Mouse (Mus musculus): Measurements from ENCODE around the gene Ehmt2.
A peak's percentile ranks its signal among the peaks of the same experiment; 100 is the strongest.

Ehmt2 gene

DNA sequence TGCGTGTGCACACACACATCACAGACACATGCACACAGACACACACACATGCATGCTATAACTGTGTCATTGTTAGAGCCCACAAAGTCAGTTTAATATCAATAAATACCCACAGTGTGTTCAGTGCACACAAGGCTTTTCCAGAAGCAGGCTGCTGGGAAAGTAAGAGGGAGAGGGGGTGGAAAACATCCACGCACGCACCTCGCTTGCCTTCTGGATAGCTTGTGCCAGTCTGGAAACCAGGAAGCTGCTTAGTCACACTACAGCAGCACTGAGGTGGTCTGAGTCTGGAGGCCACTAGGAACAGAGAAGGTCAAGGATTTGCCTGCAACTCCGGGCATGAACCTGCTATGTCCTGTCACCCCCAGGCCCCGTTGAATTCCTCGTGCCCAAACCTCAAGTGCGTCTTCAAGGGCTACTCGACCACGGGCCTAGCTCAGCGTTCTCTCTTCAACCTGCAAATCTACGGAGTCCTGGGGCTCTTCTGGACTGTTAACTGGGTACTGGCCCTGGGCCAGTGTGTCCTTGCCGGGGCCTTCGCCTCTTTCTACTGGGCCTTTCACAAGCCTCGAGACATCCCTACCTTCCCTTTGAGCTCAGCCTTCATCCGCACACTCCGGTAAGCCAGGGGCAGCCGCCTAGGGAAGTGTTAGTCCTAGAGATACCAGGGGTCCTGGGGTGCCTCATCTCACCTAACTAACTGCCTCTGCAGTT is 29.2 kb downstream of the Ehmt2 start:
- DNase-seq (ENCODE audit: low read depth): no peak

DNA sequence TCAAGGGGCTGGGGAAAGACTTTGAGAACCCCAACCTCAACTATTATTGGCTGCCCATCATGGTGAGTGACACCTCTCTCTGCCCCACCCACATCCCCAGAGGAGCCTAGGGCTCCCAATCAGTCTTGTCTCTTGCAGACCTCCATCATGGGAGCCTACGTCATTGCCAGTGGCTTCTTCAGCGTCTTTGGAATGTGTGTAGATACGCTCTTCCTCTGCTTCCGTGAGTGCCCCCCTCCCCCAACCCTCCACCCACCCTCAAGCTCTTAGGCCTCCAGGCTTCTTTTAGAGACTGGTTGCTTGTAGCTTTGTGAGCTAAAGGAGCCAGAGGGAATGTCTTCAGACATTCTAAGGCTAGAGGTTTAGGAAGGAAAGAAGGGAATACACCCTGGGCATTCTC is 30.6 kb downstream of the Ehmt2 start:
- DNase-seq (ENCODE audit: low read depth): no peak

DNA sequence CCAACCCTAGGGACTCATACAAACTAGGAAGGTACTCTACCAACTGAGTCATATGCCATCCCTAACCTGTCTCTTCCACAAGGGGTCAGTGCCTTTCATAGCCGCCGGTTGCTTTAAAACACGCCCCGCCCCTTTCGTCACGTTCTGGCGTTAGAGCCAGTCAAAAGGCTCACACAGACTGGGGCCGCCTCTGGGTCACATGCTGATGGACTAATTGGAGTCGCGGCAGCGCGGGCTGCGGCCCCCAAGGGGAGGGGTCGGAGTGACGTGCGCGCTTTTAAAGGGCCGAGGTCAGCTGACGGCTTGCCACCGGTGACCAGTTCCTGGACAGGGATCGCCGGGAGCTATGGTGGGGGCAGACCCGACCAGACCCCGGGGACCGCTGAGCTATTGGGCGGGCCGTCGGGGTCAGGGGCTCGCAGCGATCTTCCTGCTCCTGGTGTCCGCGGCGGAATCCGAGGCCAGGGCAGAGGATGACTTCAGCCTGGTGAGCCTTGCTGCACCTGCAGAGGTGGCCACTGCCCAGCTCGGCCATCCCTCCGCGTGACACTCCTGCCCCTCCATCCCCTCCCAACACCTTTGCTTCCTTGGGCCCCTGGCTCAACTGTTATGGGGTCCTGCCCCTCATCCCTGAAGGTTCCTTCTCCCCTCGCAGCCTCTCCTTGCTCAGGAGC is 32.9 kb downstream of the Ehmt2 start, which contains the start of gene Neu1:
TSS of gene Neu1 (plus strand) at position 193 of the 674 bp plus-strand sequence.
- peak; percentile 99 for DNase-seq (ENCODE audit: low read depth)

DNA sequence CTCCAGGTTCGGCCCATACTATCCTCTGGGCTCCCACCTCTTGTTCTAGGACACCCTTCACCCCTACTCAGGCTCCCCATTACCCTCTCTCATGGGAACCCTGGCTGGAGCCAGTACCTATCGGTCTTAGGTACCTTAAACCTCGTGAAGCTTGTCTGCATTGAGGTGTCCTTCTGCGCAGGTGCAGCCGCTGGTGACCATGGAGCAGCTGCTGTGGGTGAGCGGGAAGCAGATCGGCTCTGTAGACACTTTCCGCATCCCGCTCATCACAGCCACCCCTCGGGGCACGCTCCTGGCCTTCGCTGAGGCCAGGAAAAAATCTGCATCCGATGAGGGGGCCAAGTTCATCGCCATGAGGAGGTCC is 33.4 kb downstream of the Ehmt2 start:
- no peak for DNase-seq (ENCODE audit: low read depth)

DNA sequence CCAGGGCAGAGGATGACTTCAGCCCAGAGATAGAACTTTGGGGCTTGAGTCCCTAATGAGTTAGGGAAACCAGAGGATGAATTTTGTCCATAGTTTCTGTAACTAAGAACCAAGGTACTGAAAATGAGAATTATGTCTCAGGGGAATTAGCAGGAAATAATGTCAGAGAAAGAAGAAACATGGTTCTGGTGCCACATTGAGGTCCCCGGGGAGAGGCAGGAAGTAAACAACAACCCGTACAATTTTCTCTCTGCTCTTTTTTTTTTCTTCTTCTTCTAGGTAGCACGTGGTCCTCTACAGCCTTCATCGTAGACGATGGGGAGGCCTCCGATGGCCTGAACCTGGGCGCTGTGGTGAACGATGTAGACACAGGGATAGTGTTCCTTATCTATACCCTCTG is 34.0 kb downstream of the Ehmt2 start:
- no peak for DNase-seq (ENCODE audit: low read depth)

DNA sequence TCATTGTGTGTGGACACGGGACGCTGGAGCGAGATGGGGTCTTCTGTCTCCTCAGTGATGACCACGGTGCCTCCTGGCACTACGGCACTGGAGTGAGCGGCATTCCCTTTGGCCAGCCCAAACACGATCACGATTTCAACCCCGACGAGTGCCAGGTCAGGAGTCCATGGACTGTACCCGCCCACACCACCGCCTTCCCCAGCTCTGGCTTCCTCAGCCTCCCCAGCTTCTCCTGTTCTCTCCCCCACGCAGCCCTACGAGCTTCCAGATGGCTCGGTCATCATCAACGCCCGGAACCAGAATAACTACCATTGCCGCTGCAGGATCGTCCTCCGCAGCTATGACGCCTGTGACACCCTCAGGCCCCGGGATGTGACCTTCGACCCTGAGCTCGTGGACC is 35.8 kb downstream of the Ehmt2 start:
- DNase-seq (ENCODE audit: low read depth): no peak

DNA sequence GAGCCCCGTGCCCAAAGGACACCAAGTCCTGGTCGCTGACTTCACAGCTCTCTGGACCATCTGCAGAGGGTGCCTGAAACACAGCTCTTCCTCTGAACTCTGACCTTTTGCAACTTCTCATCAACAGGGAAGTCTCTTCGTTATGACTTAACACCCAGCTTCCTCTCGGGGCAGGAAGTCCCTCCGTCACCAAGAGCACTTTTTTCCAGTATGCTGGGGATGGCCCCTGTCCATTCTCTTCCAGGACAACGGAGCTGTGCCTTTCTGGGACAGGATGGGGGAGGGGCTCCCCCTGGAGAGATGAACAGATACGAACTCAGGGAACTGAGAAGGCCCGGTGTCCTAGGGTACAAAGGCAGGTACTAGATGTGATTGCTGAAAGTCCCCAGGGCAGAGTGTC is 36.6 kb downstream of the Ehmt2 start:
- peak; percentile 47 for DNase-seq (ENCODE audit: low read depth)

DNA sequence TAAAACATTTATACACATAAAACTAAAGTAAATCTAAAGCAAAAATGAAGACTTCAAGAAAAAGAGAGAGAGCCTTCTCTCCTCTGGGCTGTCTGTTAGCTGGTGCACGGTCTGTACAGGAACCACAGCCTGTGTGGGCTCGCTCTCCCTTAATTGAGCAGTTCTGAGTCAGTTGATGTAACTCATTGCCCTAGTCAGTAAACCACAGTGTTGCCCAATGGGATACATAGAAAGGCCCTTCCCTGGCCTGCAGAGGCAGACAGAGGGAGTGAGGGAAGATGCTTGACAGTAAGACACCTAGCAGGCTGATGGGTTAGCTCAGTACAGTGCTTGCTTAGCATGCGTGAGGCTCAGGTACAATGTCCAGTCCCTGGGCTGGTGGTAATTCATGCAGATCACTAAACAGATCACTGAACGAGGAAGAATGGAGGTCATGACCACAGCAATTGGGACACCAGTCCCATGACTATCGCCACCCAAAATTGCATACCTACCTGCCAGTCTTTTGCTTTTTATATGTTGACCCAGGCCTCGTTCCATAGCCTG is 39.8 kb downstream of the Ehmt2 start:
- peak; percentile 78 for DNase-seq (ENCODE audit: low read depth)

DNA sequence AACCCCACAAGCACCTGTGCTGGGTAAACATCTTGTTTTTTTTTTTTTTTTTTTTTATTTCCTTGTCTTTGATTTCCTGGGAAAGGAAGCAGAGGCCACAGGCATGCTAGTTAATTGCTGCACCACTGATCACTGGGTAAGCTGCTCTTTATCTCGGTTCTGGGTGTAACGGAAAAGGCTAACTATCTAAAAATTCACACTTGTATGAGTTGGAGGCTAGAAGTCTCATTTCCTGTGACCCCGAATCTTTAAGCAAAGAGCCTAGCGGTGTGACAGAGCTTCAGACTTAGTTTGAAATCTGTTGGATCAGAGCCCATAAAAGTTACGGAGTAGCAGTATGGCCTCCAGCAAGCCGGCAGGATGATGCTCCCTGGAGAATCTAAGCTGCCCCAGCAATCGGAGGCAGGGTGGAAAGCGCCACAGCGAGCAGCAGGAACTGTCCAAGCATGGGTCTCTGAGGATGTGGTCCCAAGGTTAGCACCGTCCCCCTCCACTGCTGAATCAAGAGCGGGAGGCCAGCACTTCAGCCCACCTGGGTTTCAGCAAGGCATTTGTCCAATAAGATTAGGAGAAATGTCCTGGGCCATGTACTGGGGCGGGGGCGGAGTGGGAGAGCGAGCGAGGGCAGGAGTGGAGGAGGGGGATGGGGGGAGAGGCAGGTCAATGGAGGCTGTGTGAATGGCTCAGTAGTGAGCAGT is 43.2 kb downstream of the Ehmt2 start:
- DNase-seq (ENCODE audit: low read depth): peak; percentile 20

DNA sequence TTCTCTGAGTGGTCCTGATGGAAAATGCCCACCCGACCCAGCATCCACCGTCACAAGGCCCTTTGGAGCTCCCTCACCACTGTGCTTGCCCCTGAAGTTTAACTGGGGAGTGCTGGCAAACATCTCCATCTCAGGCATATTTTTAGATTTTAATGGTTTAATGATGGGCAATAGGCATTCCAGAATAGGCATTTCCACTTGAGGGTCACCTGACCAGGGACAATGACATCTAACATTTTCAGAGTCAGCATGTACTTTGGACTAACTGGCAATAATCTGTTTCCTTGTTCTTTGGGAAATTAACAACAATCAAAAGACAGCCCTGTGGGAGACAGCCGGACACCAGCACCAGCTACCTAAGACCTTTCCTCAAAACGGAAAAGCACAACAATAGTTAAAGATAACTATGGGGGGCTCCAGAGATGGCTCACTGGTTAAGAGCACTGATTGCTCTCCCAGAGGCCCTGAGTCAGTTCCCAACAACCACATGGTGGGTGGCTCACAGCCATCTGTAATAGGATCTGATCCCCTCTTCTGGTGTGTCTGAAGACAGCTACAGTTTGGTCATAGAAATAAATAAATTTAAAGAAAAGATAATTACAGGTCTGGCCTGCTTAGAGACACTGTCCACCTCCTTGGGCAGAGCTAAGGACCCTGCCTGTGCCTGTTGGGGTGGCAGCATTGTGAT is 45.0 kb downstream of the Ehmt2 start:
- DNase-seq (ENCODE audit: low read depth): no peak

DNA sequence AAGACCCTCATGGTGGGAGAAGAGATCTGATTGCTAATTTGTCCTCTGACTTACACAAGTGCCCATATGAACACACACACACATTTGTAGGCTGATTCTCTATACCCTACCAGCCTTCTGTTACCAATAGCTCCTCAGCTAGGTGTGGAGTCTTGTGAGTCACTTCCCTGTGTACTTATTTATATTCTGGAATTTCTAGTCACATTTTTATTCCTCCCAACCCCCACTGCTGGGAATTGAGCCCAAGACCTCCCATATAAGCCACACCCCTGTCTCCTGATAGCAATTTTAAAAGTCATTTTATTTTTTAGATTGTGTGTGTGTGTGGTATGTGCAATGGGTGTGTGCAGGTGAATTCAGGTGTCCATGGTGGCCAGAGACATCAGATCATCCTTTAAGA is 46.1 kb downstream of the Ehmt2 start:
- no peak for DNase-seq (ENCODE audit: low read depth)

DNA sequence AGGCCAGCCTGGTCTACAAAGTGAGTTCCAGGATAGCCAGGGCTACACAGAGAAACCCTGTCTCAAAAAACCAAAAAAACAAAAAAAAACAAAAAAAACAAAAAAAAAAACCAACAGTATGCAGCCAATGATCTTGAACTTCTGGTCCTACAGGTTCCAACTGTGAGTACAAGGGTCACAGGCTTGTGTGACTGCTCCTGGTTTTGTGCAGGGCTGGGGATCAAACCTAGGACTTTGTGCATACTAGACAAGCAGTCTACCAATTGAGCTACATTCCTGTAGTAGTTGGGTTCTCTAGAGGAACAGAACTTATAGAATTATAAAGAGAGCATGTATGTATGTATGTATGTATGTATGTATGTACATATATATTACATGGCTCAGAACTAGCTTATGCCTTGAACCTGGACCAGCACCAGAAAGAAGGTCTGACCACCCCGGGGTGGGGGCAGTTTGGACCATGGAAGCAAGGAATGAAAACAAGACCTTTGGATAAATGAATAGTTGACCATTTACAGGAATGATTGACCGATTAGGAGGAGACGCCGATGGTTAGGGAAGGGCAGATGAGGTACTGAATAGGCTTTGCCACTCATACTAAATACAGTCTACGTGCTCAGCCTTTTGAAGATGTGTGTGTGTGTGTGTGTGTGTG is 48.3 kb downstream of the Ehmt2 start:
- DNase-seq (ENCODE audit: low read depth): no peak

DNA sequence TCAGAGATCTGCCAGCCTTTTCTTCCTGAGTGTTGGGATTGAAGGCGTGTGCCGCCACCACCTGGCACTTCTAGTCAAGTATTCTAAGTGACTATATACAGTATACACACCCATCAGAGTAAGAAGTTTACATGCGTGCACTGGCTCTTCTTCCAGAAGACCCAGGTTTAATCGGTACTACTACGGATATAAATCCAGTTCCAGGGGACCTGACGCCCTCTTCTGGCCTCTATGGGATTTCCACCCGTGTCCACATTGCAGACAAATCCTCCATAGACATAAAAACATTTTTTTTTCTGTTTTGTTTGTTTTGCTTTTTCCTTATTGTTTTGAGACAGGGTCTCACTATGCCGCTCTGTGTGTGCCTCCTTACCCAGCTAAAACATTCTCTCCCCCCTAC is 49.3 kb downstream of the Ehmt2 start:
- DNase-seq (ENCODE audit: low read depth): peak; percentile 73

DNA sequence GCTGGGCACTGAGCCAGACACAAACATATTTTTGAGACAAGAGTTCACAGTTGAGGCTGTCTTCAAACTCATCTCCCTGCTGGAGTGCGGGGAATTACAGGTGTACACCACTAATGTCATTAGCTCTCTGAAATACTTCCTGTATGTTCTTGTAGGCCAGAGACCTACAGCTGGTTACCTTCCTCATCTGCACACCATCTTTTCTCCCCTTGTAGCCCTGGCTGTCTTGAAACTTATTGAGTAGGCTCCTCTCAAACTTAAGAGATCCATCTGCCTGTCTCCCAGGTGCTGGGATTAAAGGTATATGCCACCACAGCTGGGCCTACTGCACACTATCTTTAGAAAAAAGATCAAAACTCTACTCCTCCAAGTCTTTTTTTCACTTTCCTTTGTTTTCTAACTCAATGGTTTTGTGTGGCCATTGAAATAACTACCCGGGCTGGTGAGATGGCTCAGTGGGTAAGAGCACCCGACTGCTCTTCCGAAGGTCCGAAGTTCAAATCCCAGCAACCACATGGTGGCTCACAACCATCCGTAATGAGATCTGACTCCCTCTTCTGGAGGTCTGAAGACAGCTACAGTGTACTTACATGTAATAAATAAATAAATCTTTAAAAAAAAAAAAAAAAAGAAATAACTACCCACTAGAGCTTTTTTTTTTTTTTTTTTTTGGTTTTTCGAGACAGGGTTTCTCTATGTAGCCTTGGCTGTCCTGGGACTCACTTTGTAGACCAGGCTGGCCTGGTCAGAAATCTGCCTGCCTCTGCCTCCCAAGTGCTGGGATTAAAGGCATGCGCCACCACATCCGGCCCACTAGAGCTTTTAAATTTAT is 50.7 kb downstream of the Ehmt2 start:
- peak; percentile 60 for DNase-seq (ENCODE audit: low read depth)

DNA sequence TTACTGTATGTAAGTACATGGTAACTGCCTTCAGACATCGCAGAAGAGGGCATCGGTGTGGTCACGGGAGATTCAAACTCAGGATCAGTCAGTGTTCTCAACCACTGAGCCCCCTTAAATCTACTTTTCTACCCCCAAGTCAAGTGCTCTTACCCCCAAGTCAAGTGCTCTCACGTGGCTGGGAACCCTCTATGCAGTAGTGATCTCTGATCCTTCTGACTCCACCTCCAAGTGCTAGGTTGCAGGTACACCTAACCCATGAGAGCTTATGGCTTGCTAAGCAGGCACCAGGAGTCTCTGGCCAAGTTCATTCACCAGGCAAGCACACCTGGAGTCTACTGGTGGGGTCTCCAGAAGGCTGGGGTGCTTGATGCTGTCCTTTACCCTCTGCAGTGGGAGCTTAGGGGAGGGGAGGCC is 51.3 kb downstream of the Ehmt2 start:
- peak; percentile 75 for DNase-seq (ENCODE audit: low read depth)

DNA sequence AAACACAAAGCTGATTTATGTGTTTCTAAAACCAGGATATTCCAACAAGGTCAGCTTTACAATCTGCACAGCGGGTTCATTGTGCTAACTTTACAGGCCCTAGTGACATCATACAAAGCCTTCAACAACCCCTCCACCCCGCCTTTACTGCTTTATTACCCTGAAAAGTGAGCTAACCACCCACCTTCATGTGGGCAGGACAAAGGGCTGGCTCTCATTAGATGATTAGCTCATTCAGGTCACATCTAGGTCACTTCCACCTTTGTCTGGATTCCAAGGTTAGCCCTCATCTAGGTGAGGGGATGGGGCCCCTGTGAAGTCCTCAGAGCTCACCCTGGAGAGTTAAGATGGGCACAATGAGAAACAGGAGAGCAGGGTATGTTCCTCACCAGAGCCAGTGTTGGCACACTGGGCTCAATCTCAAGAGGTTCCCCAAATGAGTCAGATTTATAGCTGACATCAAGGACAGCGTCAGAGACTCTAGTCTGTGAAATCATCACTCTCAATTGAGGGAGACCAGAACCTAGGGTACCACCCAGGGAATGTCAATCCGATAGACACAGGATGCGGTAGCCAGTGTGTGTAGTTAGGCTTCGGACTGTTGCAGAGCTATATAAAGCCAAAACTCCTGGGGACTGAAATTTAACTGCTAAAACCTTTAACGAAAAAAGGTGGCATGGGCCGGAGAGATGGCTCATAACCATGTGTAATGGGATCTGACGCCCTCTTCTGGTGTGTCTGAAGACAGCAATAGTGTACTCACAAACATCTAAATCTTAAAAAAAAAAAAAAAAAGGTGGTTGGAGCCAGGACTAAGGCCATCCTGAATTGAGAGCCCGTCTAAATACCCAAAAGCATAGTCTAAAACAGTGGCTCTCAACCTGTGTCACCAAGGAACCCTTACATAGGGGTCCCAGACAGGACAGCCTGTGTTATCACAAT is 52.5 kb downstream of the Ehmt2 start:
- DNase-seq (ENCODE audit: low read depth): peak; percentile 52

DNA sequence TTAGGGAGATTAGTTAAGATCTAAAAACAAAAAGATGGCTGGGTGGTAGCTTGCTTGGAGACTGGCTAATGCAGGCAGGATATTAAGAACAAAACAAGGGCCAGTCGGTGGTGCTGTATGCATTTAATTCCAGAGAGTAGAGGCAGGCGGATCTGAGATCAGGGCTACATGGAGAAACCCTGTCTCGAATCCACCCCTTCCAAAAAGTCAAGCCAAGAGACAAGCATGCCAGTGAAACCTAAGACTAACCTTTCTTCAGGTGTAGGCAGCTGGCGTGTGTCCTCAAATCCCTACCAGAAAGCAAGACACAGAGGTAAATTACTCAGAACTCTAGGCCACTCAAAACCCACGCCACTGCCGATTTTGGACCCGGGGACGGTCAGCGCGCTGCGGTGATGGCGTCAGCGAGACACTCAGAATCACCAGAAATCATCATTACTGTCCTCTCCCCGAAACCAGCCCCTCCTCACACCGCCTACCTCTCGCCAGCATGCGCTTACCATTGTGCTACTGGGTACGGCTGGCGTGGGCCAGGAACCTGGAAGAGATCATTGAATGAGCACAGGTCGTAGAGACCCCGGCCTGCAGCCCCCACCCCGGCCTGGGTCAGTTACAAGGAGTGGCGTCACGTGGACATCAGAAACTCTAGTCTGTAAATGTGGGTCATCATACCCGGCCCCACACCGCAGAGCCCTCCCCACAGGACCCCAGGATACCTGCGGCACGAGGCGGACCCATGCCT is 53.5 kb downstream of the Ehmt2 start:
- peak; percentile 46 for DNase-seq (ENCODE audit: low read depth)

DNA sequence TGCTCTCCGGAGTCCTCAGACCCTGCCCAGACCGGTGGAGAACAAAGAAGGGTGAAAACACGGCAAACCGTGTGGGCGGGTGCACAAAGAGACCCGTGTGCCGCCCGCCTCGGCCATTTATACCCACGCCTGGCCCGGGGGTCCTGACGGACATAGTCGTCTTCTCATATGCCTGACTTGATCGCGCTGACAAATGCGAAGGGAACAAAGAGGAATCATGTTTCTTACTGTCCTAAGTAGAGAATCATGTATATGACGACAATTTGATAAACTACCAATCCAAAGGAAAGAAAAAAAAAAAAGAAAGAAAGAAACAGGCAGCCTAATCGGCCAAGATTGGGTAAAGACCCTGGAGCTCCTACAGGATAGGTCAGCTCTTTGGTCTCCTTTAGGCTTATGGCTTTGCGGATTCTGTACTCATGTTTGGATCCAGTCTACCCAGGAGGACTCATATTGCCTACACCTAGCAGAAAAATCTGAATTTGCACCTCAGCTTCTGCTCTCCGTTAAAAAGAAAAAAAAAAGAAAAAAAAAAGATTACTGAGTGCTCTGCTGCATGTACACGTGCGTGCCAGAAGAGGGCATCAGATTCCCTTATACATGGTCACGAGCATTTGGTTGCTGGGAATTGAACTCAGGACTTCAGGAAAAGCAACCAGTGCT is 54.2 kb downstream of the Ehmt2 start:
- peak; percentile 95 for DNase-seq (ENCODE audit: low read depth)

All from 416B (cell line).